Mouse (Mus musculus) cortical plate, adult 2 months (tissue): ENCODE results near the gene Timmdc1. TPM values are rescaled to one million over a fixed set of nuclear protein-coding genes. Genes with fewer than 3 reads are reported as not detected.

Experiments
- H3K27ac ChIP-seq: fragments of 200-500 bp; 2 replicates; pipeline ENCODE4 v1.5.1; 2012; ENCODE audit warnings: low read length, control low read depth, inconsistent platforms; ENCODE audit not compliant: insufficient read depth
- H3K4me1 ChIP-seq: fragments of 200-500 bp; 2 replicates; pipeline ENCODE4 v1.6.1; 2011; ENCODE audit warnings: low read length; ENCODE audit not compliant: control insufficient read depth, insufficient read depth
- H3K4me3 ChIP-seq: fragments of 200-500 bp; 2 replicates; pipeline ENCODE4 v1.5.1; 2011; ENCODE audit warnings: mild to moderate bottlenecking, low read length, control low read depth; ENCODE audit not compliant: insufficient read depth
- CTCF ChIP-seq: fragments of 200-500 bp; IDR thresholded peaks from 2 replicates; pipeline ENCODE4 v1.5.1; 2011; ENCODE audit warnings: mild to moderate bottlenecking, control low read depth, low read length; ENCODE audit not compliant: insufficient read depth; ENCODE audit errors: extremely low read depth
- POLR2A ChIP-seq: fragments of 200-500 bp; IDR thresholded peaks from 2 replicates; pipeline ENCODE4 v1.6.1; 2011; ENCODE audit warnings: mild to moderate bottlenecking, low read length, control low read depth; ENCODE audit not compliant: insufficient read depth; ENCODE audit errors: extremely low read depth
- polyA plus RNA-seq: library from polyadenylated mRNA; depleted of rRNA; stranded (reverse); fragments of >200 nt; gene quantifications from 2 replicates; pipeline ENCODE4 v1.2.3, GENCODE M21; 2012

Timmdc1 gene
- polyA plus RNA-seq, 1 experiment, result 16.2 TPM

DNA sequence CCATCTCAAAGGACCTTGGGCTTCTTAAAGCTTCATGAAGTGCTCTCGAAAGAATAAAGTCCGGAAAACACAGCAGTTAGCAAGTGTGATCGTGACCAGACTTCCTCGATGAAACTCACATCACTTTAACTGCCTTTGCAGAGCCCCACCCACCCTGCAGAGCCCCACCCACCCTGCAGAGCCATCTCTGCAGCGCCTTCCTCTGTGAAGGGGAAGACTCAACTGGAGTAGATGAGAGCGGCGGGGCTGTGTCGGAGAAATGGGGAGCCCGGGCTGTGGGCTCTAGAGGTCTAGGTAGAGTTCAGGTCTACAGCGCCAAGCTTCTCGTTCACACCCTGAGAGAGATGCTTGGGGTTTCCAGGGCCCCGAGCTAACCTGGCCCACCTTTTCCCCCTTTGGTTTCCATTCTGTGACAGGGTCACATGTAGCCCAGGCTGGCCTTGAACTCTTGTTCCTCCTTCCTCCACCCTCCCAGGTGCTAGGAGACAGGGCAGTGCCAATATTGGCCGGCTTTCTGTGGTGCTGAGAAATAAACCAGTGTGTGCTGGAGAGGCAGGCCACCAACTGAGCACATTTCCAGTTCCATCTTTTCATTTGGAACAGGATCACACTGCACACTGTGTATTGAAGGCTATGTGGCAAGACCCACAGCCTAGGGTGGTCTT lies 16.4 kb upstream of the Timmdc1 start:
- Histone ChIP-seq H3K4me3 (no peak overlapping the region), H3K27ac (no peak overlapping the region), H3K4me1 (no peaks in the 10 kb centered on the region)
- TF ChIP-seq POLR2A, result no peak
- no peak for TF ChIP-seq CTCF

DNA sequence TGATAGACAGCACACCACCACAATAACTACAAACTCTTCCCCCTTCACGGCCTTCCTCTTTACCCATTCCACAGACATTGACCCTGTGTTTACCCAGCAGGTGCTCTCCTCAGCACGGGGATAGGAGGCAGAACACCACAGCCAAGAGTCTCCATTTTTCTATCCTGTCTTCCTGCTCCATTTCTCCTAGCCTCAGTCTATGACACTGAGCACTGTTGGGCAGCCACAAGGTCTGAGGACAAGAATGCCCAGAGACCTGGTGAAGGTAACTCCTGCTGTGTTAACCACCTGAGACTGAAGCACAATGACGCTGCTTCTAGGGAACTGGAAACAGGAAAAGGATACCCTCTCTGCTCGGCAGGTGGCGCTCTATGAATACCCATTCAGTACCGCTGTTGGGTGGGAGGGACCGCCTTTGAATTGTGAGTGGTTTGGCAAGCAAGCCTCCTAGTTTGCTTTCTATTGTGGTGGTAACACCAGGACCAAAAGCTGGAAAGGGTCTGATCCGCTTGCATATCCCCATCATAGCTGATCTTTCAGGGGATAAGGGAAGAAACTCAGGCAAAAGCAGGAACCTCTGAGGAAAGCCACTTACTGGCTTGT lies 14.2 kb upstream of the Timmdc1 start:
- Histone ChIP-seq H3K27ac (no peak overlapping the region), H3K4me1 (no peaks in the 10 kb centered on the region), H3K4me3 (no peak overlapping the region)
- TF ChIP-seq POLR2A (no peak), CTCF (peak; percentile 91)

DNA sequence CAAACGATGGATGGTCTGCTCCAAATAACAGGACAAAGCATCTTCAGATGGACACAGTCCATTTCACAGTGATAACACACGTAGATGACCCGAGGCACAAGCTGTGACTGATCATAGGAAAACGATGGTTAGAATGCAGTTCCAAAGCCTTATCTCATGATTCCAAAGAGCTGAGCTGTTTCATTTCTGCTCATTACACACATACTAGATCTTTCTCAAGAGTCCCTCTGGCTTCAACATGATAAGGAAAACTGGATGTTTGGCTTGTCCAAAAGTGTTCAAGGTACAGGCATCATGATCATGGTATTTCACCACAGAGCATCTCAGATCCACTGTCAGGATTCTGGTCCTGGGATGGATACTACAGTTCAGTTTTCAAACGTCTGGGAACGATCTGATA lies 3.8 kb upstream of the Timmdc1 start:
- TF ChIP-seq POLR2A (no peak), CTCF (no peak)
- Histone ChIP-seq H3K27ac (no peak overlapping the region), H3K4me1 (0 out of 2 replicates have a peak, but pooled peaks cover 1% of the 10 kb centered on the region), H3K4me3 (no peak overlapping the region)

DNA sequence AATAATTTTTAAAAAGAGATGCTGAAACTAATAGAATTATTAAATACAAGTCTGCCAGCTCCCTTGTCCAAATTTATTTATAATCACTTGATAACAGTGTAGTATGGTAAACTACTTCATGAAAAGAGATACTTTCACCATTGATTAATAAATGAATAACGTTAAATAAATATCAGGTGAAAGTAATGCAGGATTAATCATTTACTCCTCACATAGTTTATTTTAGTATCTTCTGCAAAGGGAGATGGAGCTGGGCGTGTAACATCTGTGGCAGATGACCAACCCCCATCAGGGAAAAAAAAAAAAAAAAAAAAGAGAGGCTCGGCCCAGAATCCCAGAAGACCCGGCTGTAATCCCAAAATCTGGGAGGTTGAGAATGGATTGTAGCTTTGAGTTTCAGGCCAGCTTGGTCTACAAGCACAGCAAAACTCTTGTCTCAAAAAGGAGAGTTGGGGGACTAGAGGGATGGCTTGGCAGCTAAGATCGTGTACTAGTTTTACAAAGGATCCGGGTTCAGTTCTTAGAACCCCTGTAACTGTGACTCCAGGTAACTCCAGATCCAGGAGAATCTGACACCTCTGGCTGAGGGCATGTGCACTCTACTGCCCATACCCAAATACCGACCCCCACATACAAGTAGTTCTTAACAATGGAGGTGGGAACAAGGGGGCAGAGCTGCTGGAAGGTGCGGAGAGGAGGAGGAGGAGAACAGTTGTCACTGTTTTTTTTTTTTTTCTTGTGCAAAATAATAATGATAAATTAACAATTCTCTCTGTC lies 1.1 kb downstream of the Timmdc1 start:
- Histone ChIP-seq H3K4me1 (0 out of 2 replicates have a peak, but pooled peaks cover 1% of the 10 kb centered on the region), H3K27ac (no peak overlapping the region), H3K4me3 (peak overlapping the region; percentile 79; the same call in 1 of the 2 replicates)
- TF ChIP-seq CTCF, result no peak
- TF ChIP-seq POLR2A, result no peak

DNA sequence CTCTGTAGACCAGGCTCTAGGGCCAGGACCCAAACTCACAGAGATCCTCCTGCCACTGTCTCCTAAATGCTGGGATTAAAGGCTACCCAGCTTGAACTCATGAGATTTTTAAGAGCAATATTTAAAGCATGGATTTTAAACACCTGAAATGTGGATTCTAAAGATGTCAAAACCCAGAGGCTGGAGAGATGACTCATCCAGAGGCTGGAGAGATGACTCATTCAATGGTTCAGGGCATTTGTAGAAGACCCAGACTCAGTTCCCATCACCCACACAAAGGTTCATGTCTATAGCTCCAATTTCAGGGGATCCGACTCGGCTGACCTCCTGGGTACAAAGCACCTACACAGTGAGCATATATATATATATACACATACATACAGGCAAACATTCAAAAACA lies 3.3 kb downstream of the Timmdc1 start:
- no peak overlapping the region for H3K4me3 ChIP-seq
- no peak overlapping the region for H3K27ac ChIP-seq
- H3K4me1 ChIP-seq, result 0 out of 2 replicates have a peak, but pooled peaks cover 1% of the 10 kb centered on the region
- no peak for TF ChIP-seq POLR2A
- TF ChIP-seq CTCF, result no peak

DNA sequence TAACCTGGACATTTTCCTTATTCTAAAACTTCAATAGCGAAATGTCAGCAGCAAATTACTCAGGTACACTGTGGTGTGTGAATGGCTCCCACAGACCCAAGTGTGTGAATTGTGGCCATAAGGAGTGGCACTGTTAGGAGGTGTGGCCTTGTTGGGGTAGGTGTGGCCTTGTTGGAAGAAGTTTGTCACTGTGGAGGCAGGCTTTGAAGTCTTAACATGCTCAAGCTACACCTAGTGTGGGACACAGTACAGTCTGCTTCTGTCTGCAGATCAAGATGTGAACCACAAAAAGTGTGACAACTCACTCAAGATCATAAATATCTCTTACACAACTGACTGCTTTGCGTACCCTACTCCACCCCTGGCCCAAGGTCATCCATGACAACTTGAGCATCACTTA lies 11.6 kb downstream of the Timmdc1 start:
- Histone ChIP-seq H3K4me3 (no peak overlapping the region), H3K4me1 (no peaks in the 10 kb centered on the region), H3K27ac (no peak overlapping the region)
- TF ChIP-seq CTCF, result no peak
- TF ChIP-seq POLR2A, result no peak

DNA sequence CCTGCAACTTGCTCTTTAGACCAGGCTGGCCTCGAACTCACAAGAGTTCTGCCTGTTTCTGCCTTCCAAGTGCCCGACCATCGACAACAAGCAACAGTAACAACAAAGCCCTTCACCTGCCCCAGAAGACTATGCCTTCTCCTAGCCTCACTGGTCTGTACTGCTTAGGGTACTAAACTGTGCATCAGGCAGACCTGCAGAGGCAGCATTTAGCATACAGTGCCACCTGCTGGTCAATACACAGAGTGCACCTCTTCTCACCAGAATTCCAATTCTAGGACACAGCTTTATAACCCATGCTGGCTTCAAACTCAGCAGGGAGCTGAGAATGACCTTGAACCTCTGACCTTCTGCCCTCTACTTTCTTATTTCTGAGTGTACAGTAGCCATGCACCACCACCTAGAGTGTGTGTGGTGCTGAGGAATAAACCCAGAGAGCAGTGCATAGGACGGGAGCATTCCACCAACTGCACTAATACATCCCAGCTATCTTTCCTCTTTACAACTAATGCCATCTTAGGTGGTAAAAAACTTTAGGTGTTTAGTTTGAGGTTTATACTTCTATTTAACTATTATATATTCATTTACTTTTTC lies 16.3 kb downstream of the Timmdc1 start:
- Histone ChIP-seq H3K4me1 (no peaks in the 10 kb centered on the region), H3K27ac (no peak overlapping the region), H3K4me3 (no peak overlapping the region)
- TF ChIP-seq POLR2A, result no peak
- TF ChIP-seq CTCF, result peak; percentile 96

DNA sequence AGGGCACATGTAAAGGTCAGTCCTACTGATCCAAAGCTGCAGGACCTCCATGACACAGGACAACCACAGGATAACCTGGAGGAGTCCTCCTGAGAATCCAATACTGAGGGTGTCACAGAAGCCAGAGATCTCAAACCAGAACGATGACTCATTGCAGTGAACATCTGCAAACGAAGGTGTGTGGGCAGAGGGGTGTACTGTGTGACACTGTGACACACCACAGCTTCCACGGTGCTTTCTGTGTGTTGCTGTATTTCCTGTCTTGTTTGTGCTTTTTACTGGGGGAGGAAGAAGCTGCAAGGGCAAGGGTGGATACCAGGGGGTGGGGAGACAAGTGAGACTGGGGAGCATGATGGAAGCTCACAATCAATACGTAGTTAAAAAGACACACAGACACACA lies 18.9 kb downstream of the Timmdc1 start:
- Histone ChIP-seq H3K27ac (no peak overlapping the region), H3K4me3 (no peak overlapping the region), H3K4me1 (no peaks in the 10 kb centered on the region)
- no peak for TF ChIP-seq POLR2A
- TF ChIP-seq CTCF, result no peak

DNA sequence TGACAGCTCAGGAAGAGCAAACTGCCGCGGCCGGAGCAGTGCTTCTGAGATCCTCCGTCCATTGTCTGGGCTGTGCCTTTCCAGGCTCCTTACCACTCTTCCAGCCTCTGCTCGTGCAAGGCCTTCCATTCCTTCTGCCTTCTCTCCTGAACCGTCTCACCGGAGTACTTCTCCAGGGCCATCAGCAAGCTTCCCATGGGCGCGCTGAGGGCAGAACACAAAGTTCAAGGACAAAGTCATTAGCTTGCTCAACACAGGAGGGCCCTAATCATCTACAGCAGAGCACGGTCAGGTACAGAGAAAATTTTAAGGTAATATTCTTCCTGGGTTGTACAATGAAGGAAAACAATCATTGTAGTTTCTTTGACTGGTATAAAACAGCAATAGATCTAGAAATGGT lies 20.0 kb downstream of the Timmdc1 start:
- TF ChIP-seq CTCF (no peak), POLR2A (no peak)
- Histone ChIP-seq H3K4me3 (no peak overlapping the region), H3K4me1 (no peaks in the 10 kb centered on the region), H3K27ac (no peak overlapping the region)

DNA sequence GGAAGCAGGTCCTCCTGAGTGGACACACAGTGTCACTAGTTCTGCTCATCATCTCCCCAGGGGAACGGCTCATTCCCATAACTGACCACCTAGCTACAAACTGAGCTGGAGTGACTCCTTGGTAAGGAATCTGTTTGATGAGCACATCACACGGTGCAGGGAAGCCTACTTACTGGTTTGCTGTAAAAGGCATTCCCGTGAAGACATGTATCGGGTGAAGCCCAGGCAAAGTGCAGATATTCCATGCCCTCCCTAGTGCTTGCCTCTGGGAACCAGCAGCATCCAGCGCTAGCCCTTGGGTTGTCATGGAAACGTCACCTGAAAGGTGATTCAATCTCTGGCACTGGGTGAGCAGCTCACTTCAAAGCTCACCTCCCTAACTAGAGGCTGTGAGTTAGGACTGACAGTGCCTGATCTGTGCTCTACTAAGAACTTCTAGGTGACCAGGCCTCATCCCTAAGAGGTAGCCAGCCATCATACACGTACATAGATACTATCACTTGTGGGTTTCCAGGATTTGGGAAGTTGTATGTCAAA lies 25.8 kb downstream of the Timmdc1 start:
- Histone ChIP-seq H3K4me3 (no peak overlapping the region), H3K4me1 (no peaks in the 10 kb centered on the region), H3K27ac (no peak overlapping the region)
- TF ChIP-seq CTCF (no peak), POLR2A (no peak)
